Mouse (Mus musculus) embryonic facial prominence, embryonic 10.5 days (tissue): ENCODE measurements at regions not wholly inside any gene's neighbourhood (a gene's known extent, or its start where the extent isn't known, plus 50 kb on each side); places are given as distances from the start of the nearest gene placed in this dataset.

Experiments
- DNase-seq: peaks from one replicate; pipeline ENCODE4 v3.0.0-alpha.2; 2017; ENCODE audit warnings: low spot score
- H3K27ac ChIP-seq: fragments of 300-500 bp; sonication (generic); replicated peaks from 2 replicates; pipeline ENCODE4 v1.5.1; 2016; ENCODE audit warnings: mild to moderate bottlenecking
- H3K27me3 ChIP-seq: fragments of 300-500 bp; sonication (generic); replicated peaks from 2 replicates; pipeline ENCODE4 v1.6.1; 2016; ENCODE audit warnings: low read depth, mild to moderate bottlenecking; ENCODE audit not compliant: poor library complexity, severe bottlenecking
- H3K36me3 ChIP-seq: fragments of 300-500 bp; sonication (generic); replicated peaks from 2 replicates; pipeline ENCODE4 v1.6.1; 2016; ENCODE audit warnings: mild to moderate bottlenecking, moderate library complexity
- H3K4me1 ChIP-seq: fragments of 300-500 bp; sonication (generic); 2 replicates; pipeline ENCODE4 v1.6.1; 2016
- H3K4me3 ChIP-seq: fragments of 300-500 bp; sonication (generic); 2 replicates; pipeline ENCODE4 v1.5.1; 2016; ENCODE audit warnings: mild to moderate bottlenecking, moderate library complexity
- H3K9me3 ChIP-seq: fragments of 300-500 bp; sonication (generic); 2 replicates; pipeline ENCODE4 v1.6.1; 2016; ENCODE audit warnings: mild to moderate bottlenecking
- WGBS: fragments of 180-500 bp; shearing (Covaris S2); methylation state at CpG from one replicate; pipeline ENCODE4 v1.1.7; 2016; 5-methylcytosine and 5-hydroxymethylcytosine counted together

- Histone ChIP-seq H3K4me3 (no peak overlapping the region), H3K9me3 (no peaks in the 10 kb centered on the region), H3K4me1 (no peaks in the 10 kb centered on the region), H3K27ac (no peak overlapping the region), H3K27me3 (no peaks in the 10 kb centered on the region), H3K36me3 (no peaks in the 10 kb centered on the region)
- WGBS = 64% methylated on average over 4 of the region's 4 CpGs
- peak; percentile 50 for DNase-seq
These were observed 93.3 kb upstream of the Card11 start for GRCm38 (mm10) chr5:141093641-141094040.

- Histone ChIP-seq H3K27me3 (no peaks in the 10 kb centered on the region), H3K4me1 (no peaks in the 10 kb centered on the region), H3K27ac (no peak overlapping the region), H3K4me3 (no peak overlapping the region), H3K36me3 (no peaks in the 10 kb centered on the region), H3K9me3 (no peaks in the 10 kb centered on the region)
- WGBS = 53% methylated on average over 4 of the region's 4 CpGs
- DNase-seq = no peak
These were observed 97.5 kb upstream of the Card11 start for GRCm38 (mm10) chr5:141097878-141098277.

GRCm38 (mm10) chr5:141111666-141112065, 111.3 kb upstream of the Card11 start:
- no peak for DNase-seq
- Histone ChIP-seq H3K4me1 (peaks cover 4% of the 10 kb centered on the region), H3K9me3 (no peaks in the 10 kb centered on the region; the same call in 1 of the 2 replicates)

GRCm38 (mm10) chr5:141115273-141115904, 115.0 kb upstream of the Card11 start:
- no peak overlapping the region for H3K27ac ChIP-seq
- no peaks in the 10 kb centered on the region; the same call in 1 of the 2 replicates for H3K9me3 ChIP-seq
- no peak overlapping the region for H3K4me3 ChIP-seq
- H3K27me3 ChIP-seq = no peaks in the 10 kb centered on the region
- no peak for DNase-seq
- peaks cover 4% of the 10 kb centered on the region for H3K4me1 ChIP-seq
- WGBS = 54% methylated on average over 4 of the region's 4 CpGs
- H3K36me3 ChIP-seq = no peaks in the 10 kb centered on the region

More at GRCm38 (mm10) chr5:141111666-141112065, 111.3 kb upstream of the Card11 start:
- Histone ChIP-seq H3K36me3 (no peaks in the 10 kb centered on the region), H3K27ac (no peak overlapping the region), H3K27me3 (no peaks in the 10 kb centered on the region), H3K4me3 (no peak overlapping the region)
- WGBS = 92% methylated on average over 3 of the region's 3 CpGs

- Histone ChIP-seq H3K4me1 (peaks cover 4% of the 10 kb centered on the region), H3K27me3 (no peaks in the 10 kb centered on the region), H3K9me3 (no peaks in the 10 kb centered on the region; the same call in 1 of the 2 replicates), H3K36me3 (no peaks in the 10 kb centered on the region), H3K27ac (no peak overlapping the region), H3K4me3 (no peak overlapping the region)
- DNase-seq = no peak
- 86% methylated on average over 8 of the region's 8 CpGs for WGBS
These were observed 115.6 kb upstream of the Card11 start for GRCm38 (mm10) chr5:141115963-141116362.

GRCm38 (mm10) chr5:141125870-141126269, 115.4 kb upstream of the Sdk1 start:
- Histone ChIP-seq H3K27me3 (no peaks in the 10 kb centered on the region), H3K27ac (no peak overlapping the region), H3K4me1 (no peaks in the 10 kb centered on the region), H3K4me3 (no peak overlapping the region), H3K36me3 (no peaks in the 10 kb centered on the region), H3K9me3 (no peaks in the 10 kb centered on the region)
- no peak for DNase-seq
- WGBS = 85% methylated on average over 7 of the region's 7 CpGs

- no peak overlapping the region for H3K27ac ChIP-seq
- DNase-seq = no peak
- 89% methylated on average over 7 of the region's 7 CpGs for WGBS
- H3K9me3 ChIP-seq = no peaks in the 10 kb centered on the region
- no peaks in the 10 kb centered on the region for H3K4me1 ChIP-seq
- H3K27me3 ChIP-seq = no peaks in the 10 kb centered on the region
- H3K4me3 ChIP-seq = no peak overlapping the region
- H3K36me3 ChIP-seq = no peaks in the 10 kb centered on the region
These were observed 114.8 kb upstream of the Sdk1 start for GRCm38 (mm10) chr5:141126536-141126935.

- Histone ChIP-seq H3K27me3 (no peaks in the 10 kb centered on the region), H3K4me1 (peaks cover 12% of the 10 kb centered on the region), H3K9me3 (no peaks in the 10 kb centered on the region), H3K36me3 (no peaks in the 10 kb centered on the region), H3K4me3 (no peak overlapping the region), H3K27ac (no peak overlapping the region)
- WGBS = 73% methylated on average over 1 of the region's 1 CpGs
- no peak for DNase-seq
These were observed 110.3 kb upstream of the Sdk1 start for GRCm38 (mm10) chr5:141131036-141131435.

GRCm38 (mm10) chr5:141131906-141132305, 109.4 kb upstream of the Sdk1 start:
- WGBS = 83% methylated on average over 9 of the region's 9 CpGs
- Histone ChIP-seq H3K36me3 (no peaks in the 10 kb centered on the region), H3K27ac (no peak overlapping the region), H3K4me3 (no peak overlapping the region), H3K9me3 (no peaks in the 10 kb centered on the region), H3K27me3 (no peaks in the 10 kb centered on the region), H3K4me1 (peaks cover 16% of the 10 kb centered on the region)
- no peak for DNase-seq

- Histone ChIP-seq H3K4me1 (peaks cover 35% of the 10 kb centered on the region), H3K9me3 (no peaks in the 10 kb centered on the region), H3K36me3 (no peaks in the 10 kb centered on the region), H3K27me3 (no peaks in the 10 kb centered on the region), H3K27ac (no peak overlapping the region), H3K4me3 (no peak overlapping the region)
- DNase-seq = peak; percentile 11
- WGBS = 45% methylated on average over 4 of the region's 4 CpGs
These were observed 105.1 kb upstream of the Sdk1 start for GRCm38 (mm10) chr5:141136239-141136638.

- Histone ChIP-seq H3K9me3 (no peaks in the 10 kb centered on the region), H3K4me1 (peaks cover 35% of the 10 kb centered on the region), H3K27ac (no peak overlapping the region), H3K4me3 (no peak overlapping the region), H3K36me3 (no peaks in the 10 kb centered on the region), H3K27me3 (no peaks in the 10 kb centered on the region)
- DNase-seq = peak; percentile 4
- WGBS = 76% methylated on average over 3 of the region's 3 CpGs
These were observed 103.6 kb upstream of the Sdk1 start for GRCm38 (mm10) chr5:141137716-141138115.

GRCm38 (mm10) chr5:141138771-141139360, 102.4 kb upstream of the Sdk1 start:
- Histone ChIP-seq H3K4me3 (peak overlapping the region; percentile 8; the same call in 1 of the 2 replicates), H3K27me3 (no peaks in the 10 kb centered on the region), H3K36me3 (no peaks in the 10 kb centered on the region), H3K27ac (no peak overlapping the region), H3K4me1 (peaks cover 35% of the 10 kb centered on the region), H3K9me3 (no peaks in the 10 kb centered on the region)
- DNase-seq = peak; percentile 8
- 51% methylated on average over 12 of the region's 12 CpGs for WGBS

GRCm38 (mm10) chr5:141139361-141139912, 101.9 kb upstream of the Sdk1 start:
- Histone ChIP-seq H3K27me3 (no peaks in the 10 kb centered on the region), H3K36me3 (no peaks in the 10 kb centered on the region), H3K27ac (no peak overlapping the region), H3K9me3 (no peaks in the 10 kb centered on the region), H3K4me1 (peaks cover 35% of the 10 kb centered on the region), H3K4me3 (peak overlapping the region; percentile 8; the same call in 1 of the 2 replicates)
- 25% methylated on average over 14 of the region's 14 CpGs for WGBS
- peak; percentile 30 for DNase-seq
